Mouse (Mus musculus): ENCODE measurements around the gene Ccdc106. TPM values are rescaled to one million over a fixed set of nuclear protein-coding genes. Genes with fewer than 3 reads are reported as not detected.

Gene Ccdc106
- polyA plus RNA-seq, 1 experiment from 2014 or later, result 5.1 TPM

DNA sequence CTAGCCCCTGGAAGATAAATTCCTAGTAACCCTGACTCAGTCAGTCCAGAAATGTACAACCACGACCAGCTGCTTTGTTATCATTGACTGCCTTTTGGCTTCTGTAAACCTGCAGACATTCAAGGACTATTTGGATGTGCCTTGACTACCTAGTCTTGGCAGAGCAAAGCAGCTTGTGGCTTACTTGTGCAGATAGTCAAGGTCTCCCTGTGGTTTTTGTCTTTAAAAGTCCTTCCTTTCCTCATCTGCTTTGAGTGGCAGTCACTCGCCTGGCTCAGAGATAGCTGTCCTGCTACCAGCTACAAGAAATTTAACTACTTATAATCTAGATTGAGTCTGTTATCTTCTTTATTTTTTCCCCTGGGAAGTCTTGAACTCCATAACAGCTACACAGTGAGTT, 24.6 kb downstream of the Ccdc106 start:
- no peak for DNase-seq (ENCODE audit: low spot score)
- Histone ChIP-seq H3K4me1 (no peaks in the 10 kb centered on the region), H3K27me3 (ENCODE audit: low read depth, poor library complexity, severe bottlenecking) (0 out of 2 replicates have a peak, but pooled peaks cover 3% of the 10 kb centered on the region), H3K36me3 (peaks cover 16% of the 10 kb centered on the region), H3K4me3 (no peak overlapping the region), H3K9me3 (replicated peaks) (no peaks in the 10 kb centered on the region), H3K27ac (replicated peaks) (no peak overlapping the region)
- 75% methylated on average over 2 of the region's 2 CpGs for WGBS

DNA sequence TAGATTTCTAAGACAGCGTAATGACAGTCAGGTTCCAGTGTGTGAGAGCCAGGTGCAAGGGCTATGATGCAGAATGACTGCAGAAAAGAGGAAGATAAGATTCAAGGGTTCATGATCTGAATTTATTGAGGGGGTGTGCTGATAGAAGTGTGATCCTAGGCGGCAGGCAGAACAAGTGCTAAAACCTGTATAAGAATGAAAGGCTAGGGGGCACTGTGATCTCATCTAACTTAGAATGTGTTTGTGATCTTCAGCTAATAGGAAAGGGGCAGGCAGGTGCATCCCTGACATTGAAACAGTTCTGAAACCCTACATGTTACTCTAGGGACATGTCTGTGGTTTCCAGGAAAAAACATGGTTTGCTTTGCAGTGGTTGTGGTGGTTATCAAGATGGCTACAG, 25.8 kb downstream of the Ccdc106 start:
- no peak overlapping the region for H3K4me3 ChIP-seq
- H3K27me3 ChIP-seq (ENCODE audit: low read depth, poor library complexity, severe bottlenecking), result peaks cover 9% of the 10 kb centered on the region
- H3K9me3 ChIP-seq (replicated peaks), result no peaks in the 10 kb centered on the region
- no peak for DNase-seq (ENCODE audit: low spot score)
- no peak overlapping the region for H3K27ac ChIP-seq (replicated peaks)
- WGBS, result 77% methylated on average over 2 of the region's 2 CpGs
- peaks cover 9% of the 10 kb centered on the region for H3K4me1 ChIP-seq
- H3K36me3 ChIP-seq, result peaks cover 6% of the 10 kb centered on the region

DNA sequence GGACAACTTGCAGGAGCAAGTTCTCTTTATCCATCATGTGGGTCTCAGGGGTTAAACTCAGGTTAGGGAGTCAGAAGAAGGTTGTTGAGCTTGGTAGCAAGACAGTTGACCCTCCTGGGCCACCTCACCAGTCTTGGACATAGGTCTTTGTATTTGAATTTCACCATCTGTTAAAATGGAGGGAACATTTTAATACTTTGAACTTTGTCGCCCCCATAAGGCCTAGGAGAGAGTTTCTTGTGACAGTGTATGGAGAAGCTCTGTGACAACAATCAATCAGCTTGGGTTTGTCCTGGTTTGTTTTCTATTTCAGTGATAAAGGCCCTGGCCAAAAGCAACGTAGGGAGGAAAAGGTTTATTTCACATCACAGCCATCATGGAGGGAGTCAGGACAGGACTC, 27.0 kb downstream of the Ccdc106 start:
- Histone ChIP-seq H3K27me3 (ENCODE audit: low read depth, poor library complexity, severe bottlenecking) (peaks cover 17% of the 10 kb centered on the region), H3K9me3 (replicated peaks) (no peaks in the 10 kb centered on the region), H3K27ac (replicated peaks) (no peak overlapping the region), H3K4me1 (peaks cover 18% of the 10 kb centered on the region), H3K4me3 (no peak overlapping the region), H3K36me3 (no peaks in the 10 kb centered on the region)
- WGBS, result 36% methylated on average over 2 of the region's 2 CpGs
- no peak for DNase-seq (ENCODE audit: low spot score)

DNA sequence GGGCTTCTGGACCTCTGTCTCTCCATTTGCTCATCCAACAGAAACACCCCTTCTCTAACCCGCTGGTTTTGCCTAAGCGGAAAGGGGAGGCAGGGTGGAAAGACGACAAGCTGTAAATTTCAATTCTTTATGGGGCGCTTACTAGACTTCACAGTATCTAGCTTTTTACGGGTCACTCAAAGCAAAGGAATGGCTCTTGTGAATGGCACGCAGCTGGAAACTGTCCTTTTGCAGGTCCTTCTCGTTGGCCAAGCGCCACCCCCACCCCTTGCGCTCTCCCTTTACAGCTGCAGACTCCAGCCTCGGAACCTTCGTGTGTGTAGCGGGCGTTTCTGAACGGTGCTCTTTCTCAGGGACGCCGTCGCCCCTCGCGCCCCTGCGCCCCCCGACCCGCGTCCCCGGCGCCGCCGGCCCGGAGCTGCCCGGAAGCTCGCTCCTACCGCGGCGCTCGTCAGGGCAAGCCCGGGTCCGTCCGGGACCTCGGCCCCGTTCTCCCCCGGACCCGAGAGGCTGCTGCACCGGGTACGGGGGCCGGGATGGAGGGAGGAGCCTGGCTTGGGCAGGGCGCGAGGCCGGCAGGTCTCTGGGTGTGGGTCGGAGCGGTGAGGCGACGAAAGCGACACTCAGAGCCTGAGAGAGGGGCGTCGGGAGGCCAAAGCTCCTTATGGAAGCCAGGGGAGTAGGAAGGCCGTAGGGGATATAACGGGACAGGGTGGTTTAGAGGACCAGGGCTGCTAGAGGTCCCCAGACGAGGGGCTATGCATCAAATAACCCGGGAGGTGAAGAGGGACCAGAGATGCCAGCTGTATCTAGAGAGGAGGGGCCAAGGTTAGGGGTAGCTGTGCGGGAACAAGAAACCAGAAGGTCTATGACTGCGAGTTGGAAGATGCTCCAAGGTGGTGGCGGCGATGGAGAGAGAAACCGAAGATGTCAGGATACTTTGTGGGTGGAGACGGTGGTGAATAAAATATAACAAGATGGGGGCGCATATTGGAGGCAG, 31.1 kb downstream of the Ccdc106 start, which contains the start of gene Zfp580:
Zfp580 (plus strand) TSS at position 346 of the 1,000 bp plus-strand sequence.
- Histone ChIP-seq H3K36me3 (no peaks in the 10 kb centered on the region), H3K27ac (replicated peaks) (peak within 1 kb of the TSS; percentile 92), H3K4me3 (peak within 1 kb of the TSS; percentile 88), H3K9me3 (replicated peaks) (no peaks in the 10 kb centered on the region), H3K4me1 (peaks cover 42% of the 10 kb centered on the region), H3K27me3 (ENCODE audit: low read depth, poor library complexity, severe bottlenecking) (peaks cover 59% of the 10 kb centered on the region)
- peak; percentile 86 for DNase-seq (ENCODE audit: low spot score)
- WGBS, result 1% methylated on average over 65 of the region's 65 CpGs

DNA sequence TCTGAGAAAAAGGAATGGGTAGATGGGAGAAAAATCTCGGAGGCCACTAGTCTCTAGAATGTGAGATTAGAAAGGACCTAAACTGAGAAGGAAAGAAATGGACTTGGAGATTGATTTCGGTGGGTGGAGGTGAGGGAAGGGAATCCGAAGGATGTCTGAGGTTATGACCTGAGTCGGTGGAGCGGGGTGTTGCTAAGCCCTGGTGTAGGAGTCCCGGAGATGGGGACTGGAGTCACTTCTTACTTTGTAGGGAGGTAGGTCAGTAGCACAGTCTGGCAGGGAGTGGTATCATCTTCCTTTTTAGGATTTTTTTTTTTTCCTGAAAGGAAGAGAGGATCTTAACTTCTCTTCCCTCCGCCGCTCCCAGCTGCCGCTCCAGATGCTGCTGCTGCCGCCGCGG, 32.1 kb downstream of the Ccdc106 start:
- H3K27ac ChIP-seq (replicated peaks), result 0 out of 2 replicates have a peak overlapping the region, but pooled peaks have one; percentile 23
- peak overlapping the region; percentile 88 for H3K4me3 ChIP-seq
- DNase-seq (ENCODE audit: low spot score), result no peak
- peaks cover 52% of the 10 kb centered on the region for H3K4me1 ChIP-seq
- no peaks in the 10 kb centered on the region for H3K36me3 ChIP-seq
- 3% methylated on average over 12 of the region's 12 CpGs for WGBS
- H3K27me3 ChIP-seq (ENCODE audit: low read depth, poor library complexity, severe bottlenecking), result peaks cover 68% of the 10 kb centered on the region
- H3K9me3 ChIP-seq (replicated peaks), result no peaks in the 10 kb centered on the region

DNA sequence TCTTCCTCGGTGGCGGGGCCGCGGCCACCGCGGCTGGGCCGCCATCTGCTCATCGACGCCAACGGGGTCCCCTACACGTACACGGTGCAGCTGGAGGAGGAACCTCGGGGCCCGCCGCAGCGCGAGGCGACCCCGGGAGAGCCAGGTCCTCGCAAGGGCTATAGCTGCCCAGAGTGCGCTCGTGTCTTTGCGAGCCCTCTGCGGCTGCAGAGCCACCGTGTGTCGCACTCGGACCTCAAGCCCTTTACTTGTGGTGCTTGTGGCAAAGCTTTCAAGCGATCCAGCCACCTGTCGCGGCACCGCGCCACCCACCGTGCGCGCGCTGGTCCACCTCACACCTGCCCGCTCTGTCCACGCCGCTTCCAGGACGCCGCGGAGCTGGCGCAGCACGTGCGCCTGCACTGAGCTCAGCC, 32.6 kb downstream of the Ccdc106 start:
- H3K4me3 ChIP-seq, result peak overlapping the region; percentile 88
- peaks cover 56% of the 10 kb centered on the region for H3K4me1 ChIP-seq
- H3K27ac ChIP-seq (replicated peaks), result peak overlapping the region; percentile 23; the same call in 1 of the 2 replicates
- DNase-seq (ENCODE audit: low spot score), result peak; percentile 39
- no peaks in the 10 kb centered on the region for H3K36me3 ChIP-seq
- H3K27me3 ChIP-seq (ENCODE audit: low read depth, poor library complexity, severe bottlenecking), result peaks cover 73% of the 10 kb centered on the region
- 4% methylated on average over 44 of the region's 45 CpGs for WGBS
- no peaks in the 10 kb centered on the region for H3K9me3 ChIP-seq (replicated peaks)

DNA sequence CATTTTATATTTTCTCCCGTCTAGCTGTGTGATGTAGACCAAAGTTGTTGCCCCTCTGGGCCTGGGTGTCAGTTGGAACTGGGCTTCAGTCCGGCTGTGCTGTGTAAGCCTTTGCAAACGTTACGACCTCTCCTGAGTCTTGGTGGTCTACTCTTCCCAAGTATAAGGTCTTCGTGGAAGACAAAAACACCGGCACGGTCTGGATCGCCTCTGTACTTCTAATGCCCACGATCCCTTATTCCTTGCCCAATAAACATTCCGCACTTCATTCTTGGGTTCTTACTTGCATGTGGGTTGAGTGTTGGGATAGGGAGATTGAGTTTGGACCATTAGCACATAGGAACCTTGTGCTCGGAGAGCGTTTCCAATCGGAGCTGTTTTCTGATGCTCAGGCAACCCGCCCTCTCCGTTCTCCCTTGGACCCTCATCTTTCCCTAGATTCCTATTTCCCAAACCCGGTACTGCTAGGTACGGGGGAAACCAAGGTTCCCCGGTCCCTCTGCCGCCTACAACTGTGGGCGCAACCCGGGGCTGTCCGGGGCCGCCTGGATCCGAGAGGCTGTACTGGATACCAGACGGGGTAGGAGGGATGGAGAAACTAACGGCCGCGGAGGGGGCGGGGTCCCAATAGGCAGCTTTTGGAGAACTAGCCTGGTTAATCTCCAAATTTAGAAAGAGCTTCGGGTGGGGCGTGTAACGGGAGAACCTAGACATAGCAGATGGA, 33.3 kb downstream of the Ccdc106 start:
- WGBS, result 8% methylated on average over 32 of the region's 32 CpGs
- Histone ChIP-seq H3K4me3 (peak overlapping the region; percentile 88), H3K27me3 (ENCODE audit: low read depth, poor library complexity, severe bottlenecking) (peaks cover 80% of the 10 kb centered on the region), H3K36me3 (no peaks in the 10 kb centered on the region), H3K9me3 (replicated peaks) (no peaks in the 10 kb centered on the region), H3K4me1 (peaks cover 56% of the 10 kb centered on the region), H3K27ac (replicated peaks) (no peak overlapping the region)
- peak; percentile 45 for DNase-seq (ENCODE audit: low spot score)

DNA sequence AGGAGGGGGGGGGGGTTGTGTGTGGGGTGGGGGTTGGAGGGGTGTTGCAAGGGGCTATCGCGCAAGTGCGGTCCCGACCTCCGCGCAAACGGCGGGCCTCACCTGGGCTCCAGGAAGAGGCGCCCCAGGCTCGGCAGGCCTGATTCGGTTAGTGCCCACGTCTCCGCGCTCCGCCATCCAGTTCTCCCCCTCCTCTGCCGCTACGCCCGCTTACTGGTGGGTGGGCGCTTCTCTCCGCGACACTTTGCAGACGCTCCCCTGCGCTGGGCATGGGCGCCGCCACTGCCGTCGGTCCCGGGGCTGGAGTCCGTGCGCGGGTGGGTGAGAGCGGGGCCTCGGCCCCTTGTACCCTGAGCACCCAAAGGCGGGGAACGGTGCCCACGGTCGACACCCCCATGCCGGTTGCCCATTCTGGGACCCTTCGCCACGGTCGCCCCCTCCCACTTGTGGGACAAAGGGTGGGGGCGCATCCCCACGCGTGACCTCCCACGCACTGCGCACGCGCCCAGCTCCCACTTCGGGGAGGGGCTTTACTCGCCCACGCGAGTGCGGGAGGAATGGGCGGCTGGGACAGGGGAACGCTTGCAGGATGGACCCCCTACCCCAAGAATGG, 36.4 kb downstream of the Ccdc106 start:
- WGBS, result 3% methylated on average over 55 of the region's 55 CpGs
- H3K4me3 ChIP-seq, result peak overlapping the region; percentile 58
- H3K4me1 ChIP-seq, result peaks cover 59% of the 10 kb centered on the region
- peak overlapping the region; percentile 77 for H3K27ac ChIP-seq (replicated peaks)
- DNase-seq (ENCODE audit: low spot score), result peak; percentile 38
- H3K9me3 ChIP-seq (replicated peaks), result no peaks in the 10 kb centered on the region
- no peaks in the 10 kb centered on the region for H3K36me3 ChIP-seq
- H3K27me3 ChIP-seq (ENCODE audit: low read depth, poor library complexity, severe bottlenecking), result peaks cover 79% of the 10 kb centered on the region

DNA sequence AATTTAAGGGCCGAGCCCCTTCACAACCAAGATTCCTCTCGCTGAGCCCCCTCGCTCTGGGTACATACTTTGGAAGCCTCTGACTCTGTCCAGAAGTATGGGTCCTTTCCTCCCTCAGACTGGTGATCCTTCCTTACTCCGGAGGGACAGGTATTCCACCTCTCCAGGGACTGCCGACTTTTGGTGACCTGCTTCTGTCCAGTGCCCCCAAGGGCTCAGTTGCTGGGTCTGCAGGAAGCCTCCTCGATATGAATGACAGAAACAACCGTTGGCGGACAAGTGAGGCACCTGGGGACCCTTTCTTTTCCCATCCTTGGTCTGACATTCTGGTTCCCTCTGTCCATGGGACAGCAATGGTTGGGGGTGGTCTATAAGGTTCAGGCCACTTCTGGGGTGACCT, 37.0 kb downstream of the Ccdc106 start:
- H3K4me1 ChIP-seq, result peaks cover 53% of the 10 kb centered on the region
- H3K36me3 ChIP-seq, result no peaks in the 10 kb centered on the region
- no peaks in the 10 kb centered on the region for H3K9me3 ChIP-seq (replicated peaks)
- peak overlapping the region; percentile 58 for H3K4me3 ChIP-seq
- DNase-seq (ENCODE audit: low spot score), result no peak
- H3K27ac ChIP-seq (replicated peaks), result no peak overlapping the region
- H3K27me3 ChIP-seq (ENCODE audit: low read depth, poor library complexity, severe bottlenecking), result peaks cover 73% of the 10 kb centered on the region
- 33% methylated on average over 8 of the region's 8 CpGs for WGBS

DNA sequence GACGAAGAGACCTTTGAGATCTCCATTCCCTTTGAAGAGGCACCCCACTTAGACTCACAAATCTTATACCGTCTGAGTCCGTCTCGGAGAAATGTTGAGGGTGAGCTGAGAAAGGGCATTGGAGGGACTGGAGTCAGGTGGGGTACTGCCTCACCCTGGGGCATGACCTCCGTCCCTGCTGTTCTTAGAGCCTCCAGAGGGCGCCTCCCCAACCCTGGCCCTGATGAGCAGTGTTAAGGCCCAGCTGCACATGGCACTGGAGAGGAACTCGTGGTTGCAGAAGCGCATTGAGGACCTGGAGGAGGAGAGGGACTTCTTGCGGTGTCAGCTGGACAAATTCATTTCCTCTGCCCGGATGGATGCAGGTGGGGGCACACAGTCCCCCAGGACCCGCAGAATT, 37.5 kb downstream of the Ccdc106 start:
- no peaks in the 10 kb centered on the region for H3K36me3 ChIP-seq
- no peaks in the 10 kb centered on the region for H3K9me3 ChIP-seq (replicated peaks)
- H3K27ac ChIP-seq (replicated peaks), result no peak overlapping the region
- WGBS, result 29% methylated on average over 11 of the region's 11 CpGs
- no peak overlapping the region; the same call in 1 of the 2 replicates for H3K4me3 ChIP-seq
- H3K4me1 ChIP-seq, result peaks cover 49% of the 10 kb centered on the region
- DNase-seq (ENCODE audit: low spot score), result no peak
- peaks cover 68% of the 10 kb centered on the region for H3K27me3 ChIP-seq (ENCODE audit: low read depth, poor library complexity, severe bottlenecking)

DNA sequence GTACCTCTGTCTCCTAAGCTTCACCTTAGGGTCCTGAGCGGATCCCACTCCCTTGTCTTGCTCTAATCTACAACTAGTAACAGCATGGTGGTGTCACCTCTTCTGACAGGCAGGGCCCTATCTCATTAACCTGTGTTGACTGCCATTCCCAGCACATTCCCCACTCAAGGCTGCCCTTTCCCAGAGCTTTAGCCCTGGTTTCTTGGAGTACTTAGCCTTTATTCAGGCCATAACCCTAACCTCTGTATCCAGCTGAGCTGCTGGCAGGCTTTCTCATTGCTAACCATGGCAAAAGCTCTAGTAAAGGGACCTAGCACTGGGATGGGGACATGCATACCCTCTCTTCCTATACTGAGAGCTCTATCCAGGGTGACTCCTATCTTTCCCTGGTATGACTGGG, 38.3 kb downstream of the Ccdc106 start:
- no peak for DNase-seq (ENCODE audit: low spot score)
- Histone ChIP-seq H3K4me1 (peaks cover 45% of the 10 kb centered on the region), H3K4me3 (no peak overlapping the region), H3K36me3 (no peaks in the 10 kb centered on the region), H3K27ac (replicated peaks) (no peak overlapping the region), H3K27me3 (ENCODE audit: low read depth, poor library complexity, severe bottlenecking) (peaks cover 60% of the 10 kb centered on the region), H3K9me3 (replicated peaks) (no peaks in the 10 kb centered on the region)
- 76% methylated on average over 1 of the region's 1 CpGs for WGBS

DNA sequence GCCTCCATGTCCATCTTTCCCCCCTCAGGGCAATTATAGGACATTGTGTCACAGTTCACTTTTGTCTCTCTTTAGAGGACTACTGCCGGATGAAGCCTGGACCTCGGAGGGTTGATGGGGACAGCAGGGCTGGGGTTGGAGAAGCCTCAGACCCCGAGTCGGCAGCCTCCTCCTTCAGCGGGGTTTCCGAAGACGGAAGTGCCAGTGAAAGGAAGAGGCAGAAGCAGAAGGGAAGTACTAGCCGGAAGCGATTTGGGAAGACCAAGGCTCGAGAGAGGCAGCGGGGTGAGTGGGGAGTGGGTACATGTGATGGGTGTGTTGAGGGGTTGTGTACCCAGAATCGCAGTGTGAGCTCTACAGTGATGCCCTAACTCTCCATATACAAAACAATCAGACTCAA, 39.1 kb downstream of the Ccdc106 start:
- peak overlapping the region; percentile 74 for H3K4me3 ChIP-seq
- H3K4me1 ChIP-seq, result peaks cover 46% of the 10 kb centered on the region
- H3K9me3 ChIP-seq (replicated peaks), result no peaks in the 10 kb centered on the region
- H3K27ac ChIP-seq (replicated peaks), result 0 out of 2 replicates have a peak overlapping the region, but pooled peaks have one; percentile 97
- WGBS, result 94% methylated on average over 12 of the region's 12 CpGs
- peaks cover 4% of the 10 kb centered on the region for H3K36me3 ChIP-seq
- H3K27me3 ChIP-seq (ENCODE audit: low read depth, poor library complexity, severe bottlenecking), result peaks cover 52% of the 10 kb centered on the region
- DNase-seq (ENCODE audit: low spot score), result no peak
